Mouse (Mus musculus) cerebellum, adult 11-12 months (tissue): Measurements from ENCODE around the gene 4931409K22Rik.
"Not testable (repeated sequence)": the region's sequence is repeated elsewhere in the genome, so short reads cannot be mapped to it uniquely, and the experiment has no call there.

Experiments used
- DNase-seq: peaks from one replicate; pipeline ENCODE4 v3.0.0; 2022

Gene 4931409K22Rik

DNA sequence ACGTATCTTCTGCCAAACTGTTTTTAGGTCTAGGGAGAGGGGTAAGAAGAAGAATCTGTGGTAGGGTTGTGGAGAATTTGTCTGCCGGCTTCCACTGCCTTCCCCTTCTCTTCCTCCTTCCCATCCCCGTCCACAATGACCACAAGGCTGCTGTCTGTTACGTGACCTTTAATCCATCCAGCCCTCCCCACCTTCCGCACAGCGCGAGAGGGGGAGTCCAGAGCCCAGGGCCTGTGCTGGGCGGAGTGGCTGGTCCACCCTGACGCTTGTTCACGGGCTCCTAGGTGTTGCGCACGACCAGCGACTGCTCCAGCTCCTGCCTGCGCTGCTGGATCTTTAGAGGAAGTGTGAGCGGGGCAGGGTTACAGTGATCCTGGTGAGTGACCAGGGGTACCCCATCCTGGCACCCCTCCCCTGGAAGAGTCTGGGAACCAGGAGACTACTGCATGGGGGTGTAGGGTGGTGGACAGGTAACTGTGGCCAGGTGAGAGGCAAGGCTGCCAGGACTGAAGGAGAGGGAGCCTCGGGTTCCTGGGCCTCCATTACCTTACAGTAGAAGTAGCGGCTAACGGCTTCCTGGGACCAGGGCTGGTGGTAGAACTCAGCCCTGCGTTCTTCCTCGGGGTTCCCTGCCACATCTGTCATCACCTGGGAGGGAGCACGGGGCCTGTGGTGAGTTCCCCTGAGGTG is 36.0 kb upstream of the 4931409K22Rik start:
- DNase-seq: peak; percentile 21

DNA sequence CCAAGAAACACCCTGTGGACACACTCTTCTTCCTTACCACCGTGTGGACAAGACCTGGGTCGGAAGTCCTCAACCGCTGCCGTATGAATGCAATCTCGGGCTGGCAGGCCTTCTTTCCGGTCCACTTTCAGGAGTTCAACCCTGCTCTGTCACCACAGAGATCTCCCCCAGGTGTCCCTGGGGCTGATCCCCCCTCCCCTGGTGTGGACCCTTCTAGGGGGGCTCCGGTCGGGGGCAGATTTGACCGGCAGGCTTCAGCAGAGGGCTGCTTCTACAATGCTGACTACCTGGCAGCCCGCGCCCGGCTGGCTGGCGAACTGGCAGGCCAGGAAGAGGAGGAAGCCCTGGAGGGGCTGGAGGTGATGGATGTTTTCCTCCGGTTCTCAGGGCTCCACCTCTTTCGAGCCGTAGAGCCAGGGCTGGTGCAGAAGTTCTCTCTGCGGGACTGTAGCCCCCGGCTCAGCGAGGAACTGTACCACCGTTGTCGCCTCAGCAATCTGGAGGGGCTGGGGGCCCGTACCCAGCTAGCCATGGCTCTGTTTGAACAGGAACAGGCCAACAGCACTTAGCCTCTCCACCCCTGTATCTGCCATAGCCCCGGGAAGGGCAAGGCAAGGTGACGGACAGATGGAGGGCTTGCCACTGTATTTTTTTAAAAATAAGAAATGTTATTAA is 35.3 kb upstream of the 4931409K22Rik start:
- DNase-seq: peak; percentile 5

DNA sequence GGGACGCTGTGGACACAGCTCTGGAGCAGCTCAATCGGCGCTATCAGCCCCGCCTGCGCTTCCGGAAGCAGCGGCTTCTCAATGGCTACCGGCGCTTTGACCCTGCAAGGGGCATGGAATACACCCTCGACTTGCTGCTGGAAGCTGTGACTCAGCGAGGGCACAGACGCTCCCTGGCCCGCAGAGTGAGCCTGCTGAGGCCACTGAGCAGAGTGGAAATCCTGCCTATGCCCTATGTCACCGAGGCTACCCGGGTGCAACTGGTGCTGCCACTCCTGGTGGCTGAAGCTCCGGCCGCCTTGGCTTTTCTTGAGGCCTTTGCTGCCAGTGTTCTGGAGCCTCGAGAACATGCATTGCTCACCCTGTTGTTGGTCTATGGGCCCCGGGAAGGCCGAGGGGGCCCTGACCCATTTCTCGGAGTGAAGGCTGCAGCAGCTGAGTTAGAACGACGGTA is 34.7 kb upstream of the 4931409K22Rik start:
- DNase-seq: no peak

DNA sequence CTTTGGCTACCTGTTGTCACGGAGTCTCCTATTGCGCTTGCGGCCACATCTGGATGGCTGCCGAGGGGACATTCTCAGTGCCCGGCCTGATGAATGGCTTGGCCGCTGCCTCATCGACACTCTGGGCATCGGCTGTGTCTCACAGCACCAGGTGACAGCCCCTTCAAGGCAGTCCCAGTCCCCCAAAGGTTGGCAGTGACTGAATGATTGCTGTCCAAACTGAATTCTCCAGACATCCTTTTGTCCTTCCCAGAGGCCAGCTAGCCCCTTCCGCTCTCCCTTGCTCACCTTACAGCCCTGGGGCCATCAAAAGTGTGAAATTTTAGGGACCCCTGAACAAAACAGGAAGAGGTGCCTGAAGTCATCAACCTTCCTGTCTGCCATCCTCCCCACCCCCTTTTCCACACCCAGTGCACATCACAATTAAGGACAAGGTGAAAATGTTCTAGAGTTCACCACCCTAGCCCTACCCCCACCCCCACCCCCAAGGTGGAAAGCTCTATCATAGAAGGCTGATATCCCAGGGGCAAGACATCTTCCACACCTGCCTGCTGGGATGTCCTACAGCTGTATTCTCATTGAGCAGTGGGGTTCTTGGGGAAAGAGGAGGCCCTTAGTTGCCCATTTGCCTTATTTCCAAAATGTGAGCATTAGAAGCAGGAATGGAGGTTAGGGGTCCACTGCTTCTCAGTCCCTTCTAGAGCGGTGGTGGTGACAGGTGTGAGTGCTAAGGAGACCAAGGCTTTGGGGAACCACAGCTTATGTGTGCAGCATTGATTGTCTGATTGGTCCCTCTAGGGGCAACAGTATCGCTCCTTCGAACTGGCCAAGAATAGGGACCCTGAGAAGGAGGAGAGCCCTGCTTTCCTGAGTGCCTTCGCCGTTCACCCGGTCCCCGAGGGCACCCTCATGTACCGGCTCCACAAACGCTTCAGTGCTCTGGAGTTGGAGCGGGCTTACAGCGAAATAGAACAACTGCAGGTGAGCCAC is 33.2 kb upstream of the 4931409K22Rik start:
- no peak for DNase-seq

DNA sequence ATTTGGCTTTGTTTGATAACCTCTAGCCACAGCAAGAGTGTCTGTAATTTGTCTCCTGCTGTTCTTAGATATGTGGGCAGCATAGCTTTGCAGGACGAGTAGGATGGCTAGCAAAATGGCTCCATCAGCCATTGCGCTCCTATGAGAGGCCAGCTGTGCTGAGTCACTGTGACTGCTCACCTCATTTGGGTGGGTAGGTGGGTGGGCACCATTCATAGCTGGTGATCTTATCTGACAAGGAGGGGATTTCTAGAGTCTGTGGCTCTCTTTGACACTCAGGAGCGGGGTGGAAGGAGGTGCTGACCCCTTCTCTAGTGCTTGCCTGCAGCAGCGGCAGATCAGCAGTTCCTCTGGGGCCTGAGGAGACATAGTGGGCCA is 30.6 kb upstream of the 4931409K22Rik start:
- no peak for DNase-seq

DNA sequence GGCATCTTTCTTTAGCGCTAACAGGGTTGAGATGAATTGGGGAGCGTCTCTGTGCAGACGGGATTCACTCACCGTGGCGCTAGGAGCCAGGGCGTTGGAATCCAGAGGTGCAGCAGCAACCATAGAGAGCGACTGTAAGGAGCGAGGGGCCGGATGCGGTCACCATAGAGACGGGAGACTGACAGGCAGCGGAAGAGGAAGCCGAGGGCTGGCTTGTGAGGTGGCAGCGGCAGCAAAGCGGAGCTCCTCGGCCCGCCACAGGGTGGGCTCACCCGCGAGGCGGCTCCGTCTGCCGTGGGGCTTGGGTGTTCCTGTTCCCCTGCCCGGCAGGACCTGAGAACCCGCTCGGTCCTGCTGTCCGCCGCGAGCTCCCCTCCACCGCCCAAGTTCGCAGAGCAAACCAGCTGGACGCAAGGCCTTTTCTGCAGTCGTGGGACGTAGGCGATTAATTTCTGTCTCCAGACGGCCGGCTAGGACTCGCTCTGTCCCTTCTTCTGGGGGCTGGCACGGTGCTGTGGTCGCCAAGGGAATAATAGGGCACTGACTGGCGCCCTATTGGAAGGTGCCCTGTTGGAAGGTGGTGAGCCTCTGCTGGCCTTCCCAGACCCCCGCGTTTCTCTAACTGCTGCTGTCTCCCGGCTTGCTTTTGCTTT is 30.1 kb upstream of the 4931409K22Rik start, which contains the start of gene Chpf2:
Chpf2 (plus strand) TSS at position 195 of the 653 bp plus-strand sequence.
- DNase-seq: peak; percentile 74

DNA sequence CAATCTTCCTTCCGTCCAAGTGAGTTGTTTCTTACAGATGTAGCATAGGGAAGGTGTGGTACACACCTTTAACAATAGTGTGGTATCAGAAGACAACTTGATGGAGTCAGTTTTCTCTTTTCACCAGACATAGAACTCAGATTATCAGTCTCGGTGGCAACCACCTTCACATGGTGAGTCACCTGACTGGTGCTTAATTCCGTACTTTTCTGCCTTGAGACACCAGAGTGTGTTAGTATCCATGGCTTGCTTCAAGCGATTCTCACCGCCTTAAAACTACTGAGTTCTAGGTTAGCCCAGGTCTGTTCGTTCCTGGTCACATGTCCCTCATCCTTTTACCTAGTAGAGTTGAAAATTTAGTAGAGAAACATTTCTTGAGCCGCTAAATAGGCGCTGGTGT is 29.5 kb upstream of the 4931409K22Rik start:
- DNase-seq: no peak

DNA sequence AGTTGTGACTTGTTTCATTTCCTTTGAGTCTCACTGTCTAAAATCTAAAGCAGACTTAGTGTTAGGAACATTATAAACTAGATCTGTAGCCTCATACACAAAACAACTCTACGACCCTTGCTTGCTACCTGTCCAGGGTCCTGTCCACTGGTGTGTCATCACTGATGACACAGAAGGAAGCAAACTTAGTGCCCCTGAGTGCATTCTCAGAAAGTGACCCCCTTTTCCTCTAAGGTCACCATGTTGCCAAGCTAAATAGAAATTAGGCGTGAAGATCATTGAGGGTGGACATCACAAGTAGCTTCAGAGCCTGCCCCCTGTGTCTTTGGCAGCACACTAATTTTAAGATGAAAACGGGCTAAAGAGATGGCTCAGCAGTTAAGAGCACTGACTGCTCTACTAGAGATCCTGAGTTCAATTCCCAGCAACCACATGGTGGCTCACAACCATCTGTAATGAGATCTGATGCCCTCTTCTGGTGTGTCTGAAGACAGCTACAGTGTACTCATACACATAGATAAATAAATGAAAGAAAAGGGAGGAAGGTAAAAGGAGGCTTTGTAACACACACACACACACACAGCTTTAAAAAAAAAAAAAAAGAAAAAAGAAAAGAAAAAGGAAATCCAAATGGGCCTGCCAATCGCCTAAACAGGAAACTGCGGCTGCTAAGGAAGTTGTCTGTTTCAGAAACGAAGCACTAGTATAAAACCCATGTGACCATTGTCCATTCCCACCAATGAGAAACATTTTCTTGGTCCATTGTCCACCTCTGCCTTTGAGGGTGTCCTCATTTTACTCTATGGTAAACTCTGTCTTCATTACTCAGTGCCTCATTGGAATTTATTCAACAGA is 21.7 kb upstream of the 4931409K22Rik start:
- DNase-seq: peak; percentile 29

DNA sequence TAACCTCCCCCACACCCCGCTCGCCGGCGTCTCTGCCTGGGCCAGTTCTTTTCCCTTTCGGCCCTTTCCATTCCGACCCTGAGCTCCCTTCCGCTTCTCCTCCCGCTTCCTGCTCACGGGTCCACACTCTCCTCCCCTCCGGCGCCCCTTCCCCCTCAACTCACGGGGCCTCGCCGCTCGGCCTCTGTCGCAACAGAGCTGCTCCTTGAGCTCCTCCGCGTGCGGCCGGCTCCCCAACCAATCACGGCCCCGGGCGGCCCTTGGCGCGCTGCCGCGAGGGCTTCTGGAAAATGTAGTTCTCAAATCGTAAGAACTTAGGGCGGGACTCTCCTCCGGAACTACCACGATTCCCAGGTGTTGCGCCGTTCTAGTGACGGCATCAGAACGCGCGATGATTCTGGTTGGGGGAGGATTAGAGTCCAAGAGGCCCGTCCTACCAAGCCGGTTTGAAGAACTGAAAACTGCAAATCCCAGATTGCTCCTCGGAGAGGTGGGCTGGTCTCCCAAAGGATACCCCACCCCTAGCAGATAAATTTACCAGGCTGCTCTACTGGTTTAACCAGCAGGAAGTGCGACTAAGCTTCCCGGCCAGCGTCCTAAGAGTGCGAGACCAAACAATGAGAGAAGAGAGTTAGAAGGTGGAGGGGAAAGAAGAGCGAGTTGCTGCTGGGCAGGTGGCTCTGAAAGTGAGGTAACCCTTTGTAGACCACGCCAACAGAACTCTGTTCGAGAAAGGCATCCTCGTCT is 20.7 kb upstream of the 4931409K22Rik start, which contains the start of gene Abcf2:
Abcf2 (minus strand) TSS at position 285 of the 747 bp plus-strand sequence.
- DNase-seq: peak; percentile 100

DNA sequence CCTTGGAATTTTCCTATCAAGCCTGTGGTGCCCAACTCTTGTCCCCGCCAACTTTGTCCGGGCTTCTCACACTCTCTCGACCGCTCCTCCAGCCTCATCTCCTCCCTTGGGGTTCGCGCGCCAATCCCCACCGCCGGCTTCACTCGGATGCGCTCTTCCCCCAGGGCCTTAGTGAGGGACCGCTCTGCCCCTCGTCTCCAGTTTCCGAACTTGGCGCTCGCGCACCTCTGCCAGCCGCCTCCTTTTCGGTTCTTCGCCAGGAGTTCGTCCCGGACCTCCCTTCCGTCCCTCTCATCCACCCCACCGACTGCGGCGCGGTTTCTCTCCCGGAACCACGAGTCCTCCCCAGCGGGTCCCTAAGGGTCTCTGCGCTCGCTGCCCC is 20.2 kb upstream of the 4931409K22Rik start:
- no peak for DNase-seq

DNA sequence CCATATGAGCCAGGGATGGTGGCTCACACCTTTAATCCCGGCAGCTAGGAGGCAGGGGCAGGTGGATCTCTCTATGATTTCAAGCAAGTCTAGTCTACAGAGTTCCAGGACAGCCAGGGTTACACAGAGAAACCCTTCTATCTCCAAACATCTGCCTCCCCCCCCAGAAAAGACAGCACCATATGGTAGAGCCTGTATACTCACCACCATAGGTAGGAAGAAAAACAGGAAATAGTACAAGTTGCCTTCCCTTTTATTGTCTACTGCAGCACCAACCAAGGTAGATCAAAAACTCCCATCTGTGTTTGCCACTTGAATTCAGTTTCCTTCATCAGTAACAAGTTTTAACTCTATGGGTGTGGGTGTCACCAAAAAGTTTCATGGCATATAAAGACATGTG is 19.3 kb upstream of the 4931409K22Rik start:
- DNase-seq: no peak

DNA sequence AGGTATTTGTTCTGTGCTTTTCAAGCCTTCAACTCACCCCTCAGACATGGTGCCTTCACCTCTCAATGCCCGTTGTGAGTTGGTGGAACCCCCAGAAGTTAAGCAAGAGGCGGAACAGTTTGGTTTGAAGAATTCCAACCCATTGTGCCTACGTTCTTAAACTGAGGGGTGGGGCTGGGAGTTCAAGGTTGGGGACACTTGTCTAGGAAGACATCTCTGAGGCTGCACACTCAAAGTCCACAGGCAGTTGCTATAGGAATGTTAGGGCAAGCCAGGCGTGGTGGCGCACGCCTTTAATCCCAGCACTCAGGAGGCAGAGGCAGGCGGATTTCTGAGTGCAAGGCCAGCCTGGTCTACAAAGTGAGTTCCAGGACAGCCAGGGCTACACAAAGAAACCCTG is 1.3 kb downstream of the 4931409K22Rik start:
- DNase-seq: not testable (repeated sequence)

DNA sequence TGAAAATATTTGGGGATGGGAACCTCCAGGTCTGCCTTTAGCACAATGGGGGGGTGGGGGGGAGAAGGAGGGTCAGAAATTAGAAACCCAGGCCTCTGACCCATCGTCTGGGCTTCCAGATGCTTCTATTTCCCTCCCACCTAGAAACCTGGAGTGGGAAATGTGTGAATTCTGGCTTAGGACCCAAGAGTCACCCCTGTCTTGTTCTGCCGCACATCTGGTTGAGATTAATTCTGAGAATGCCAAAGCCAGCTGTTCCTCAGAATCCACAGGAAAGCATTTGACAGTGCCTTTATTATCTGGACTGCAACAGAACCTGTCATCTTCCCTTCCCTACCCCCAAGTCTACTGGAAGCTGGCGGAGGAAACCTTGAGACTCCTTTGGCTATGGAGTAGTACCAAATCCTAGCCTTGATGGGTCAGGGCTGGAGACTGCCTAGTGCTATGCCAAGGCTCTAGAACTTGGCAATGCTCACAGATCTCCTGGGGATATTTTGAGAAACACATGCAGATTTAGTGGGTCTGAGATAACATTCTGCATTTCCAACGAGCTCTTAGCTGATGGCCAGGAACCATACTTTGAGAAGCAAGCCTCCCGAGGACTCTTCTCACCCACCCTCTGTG is 2.9 kb downstream of the 4931409K22Rik start:
- DNase-seq: no peak

DNA sequence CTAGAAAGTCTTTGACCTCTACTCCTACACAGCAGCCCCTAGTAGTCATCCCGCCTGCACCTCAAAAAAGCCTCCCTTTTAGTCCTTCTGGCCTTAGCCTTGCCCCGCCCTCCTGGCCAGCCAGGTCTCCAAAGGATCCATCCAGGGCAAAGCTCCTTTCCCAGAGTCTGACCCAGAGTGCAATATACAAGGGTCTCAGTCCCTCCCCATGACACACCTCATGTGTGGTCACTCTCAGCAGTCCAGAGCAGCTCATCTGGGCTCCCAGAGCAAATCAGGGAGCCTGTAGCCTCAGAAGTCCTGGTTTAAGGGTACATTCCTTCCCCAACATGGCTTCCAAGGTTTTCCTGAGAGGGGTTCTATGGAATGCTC is 5.3 kb downstream of the 4931409K22Rik start:
- no peak for DNase-seq

DNA sequence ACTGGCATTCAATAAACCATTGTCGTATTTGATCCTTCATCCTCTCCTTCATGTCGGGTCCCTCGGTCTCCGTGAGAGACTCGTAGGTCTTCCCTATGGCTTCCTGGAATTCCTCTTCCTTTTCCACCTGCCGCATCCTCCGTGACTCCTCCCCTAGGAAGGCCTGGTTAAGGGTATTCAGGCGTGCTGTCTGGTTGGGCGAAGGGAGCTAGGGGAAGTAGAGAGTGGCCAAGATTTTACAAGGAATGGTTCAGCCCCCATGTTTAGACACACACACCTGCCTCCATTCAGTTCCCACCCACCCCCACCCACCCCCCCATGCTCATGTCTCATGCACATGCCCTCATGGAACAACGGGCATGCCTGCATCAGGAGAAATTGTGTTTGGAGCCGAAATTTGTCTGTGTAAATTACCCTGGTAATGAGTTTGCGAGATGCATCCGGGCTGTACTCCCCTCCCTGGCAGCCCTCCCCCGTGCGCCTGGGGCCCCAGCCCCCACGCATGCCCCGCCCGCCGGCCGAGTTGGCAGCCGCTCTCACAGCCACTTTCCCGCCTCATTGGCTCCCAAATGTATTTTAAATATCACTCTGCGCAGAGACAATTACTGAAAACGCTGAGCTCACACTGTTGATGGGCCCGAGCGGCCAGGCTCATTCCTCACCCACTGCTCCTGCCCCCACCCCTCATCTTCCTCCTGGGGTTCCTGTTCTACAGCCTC is 5.9 kb downstream of the 4931409K22Rik start:
- no peak for DNase-seq

DNA sequence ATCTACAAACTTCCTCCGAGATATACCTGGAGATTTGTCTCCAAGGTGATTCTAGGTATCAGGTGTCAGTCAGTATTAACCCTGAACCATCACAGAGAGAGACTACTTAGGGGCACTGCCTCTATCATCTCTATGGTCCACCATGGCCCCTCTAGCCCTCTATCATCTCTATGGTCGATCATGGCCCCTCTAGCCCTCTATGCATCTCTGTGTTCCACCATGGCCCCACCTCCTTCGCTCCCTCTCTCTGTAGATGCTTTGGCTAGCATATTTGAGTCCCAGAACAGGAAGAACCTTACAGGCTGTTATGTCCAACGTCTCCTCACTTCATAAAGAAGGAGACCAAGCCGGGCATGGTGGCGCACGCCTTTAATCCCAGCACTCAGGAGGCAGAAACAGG is 14.0 kb downstream of the 4931409K22Rik start:
- no peak for DNase-seq

DNA sequence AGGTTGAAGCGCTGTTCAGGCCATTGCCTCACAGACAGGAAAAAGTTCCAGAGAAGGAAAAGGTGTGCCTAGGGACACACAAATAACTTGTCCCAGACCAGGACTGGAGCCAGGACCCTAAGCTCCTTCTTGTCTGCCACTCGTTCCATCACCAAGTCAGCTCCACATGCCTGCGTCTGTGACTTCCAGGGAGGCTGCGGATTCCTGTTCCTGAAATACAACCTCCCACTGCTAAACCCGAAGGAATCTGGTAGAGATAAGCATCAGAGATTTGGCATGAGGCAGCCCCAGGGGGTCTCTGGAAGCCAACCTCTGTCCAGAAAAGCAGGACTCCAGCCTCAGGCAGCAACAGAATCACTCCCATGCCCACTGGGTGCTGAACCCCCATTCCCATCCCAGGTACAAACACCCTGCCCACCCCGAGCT is 15.5 kb downstream of the 4931409K22Rik start:
- DNase-seq: no peak

DNA sequence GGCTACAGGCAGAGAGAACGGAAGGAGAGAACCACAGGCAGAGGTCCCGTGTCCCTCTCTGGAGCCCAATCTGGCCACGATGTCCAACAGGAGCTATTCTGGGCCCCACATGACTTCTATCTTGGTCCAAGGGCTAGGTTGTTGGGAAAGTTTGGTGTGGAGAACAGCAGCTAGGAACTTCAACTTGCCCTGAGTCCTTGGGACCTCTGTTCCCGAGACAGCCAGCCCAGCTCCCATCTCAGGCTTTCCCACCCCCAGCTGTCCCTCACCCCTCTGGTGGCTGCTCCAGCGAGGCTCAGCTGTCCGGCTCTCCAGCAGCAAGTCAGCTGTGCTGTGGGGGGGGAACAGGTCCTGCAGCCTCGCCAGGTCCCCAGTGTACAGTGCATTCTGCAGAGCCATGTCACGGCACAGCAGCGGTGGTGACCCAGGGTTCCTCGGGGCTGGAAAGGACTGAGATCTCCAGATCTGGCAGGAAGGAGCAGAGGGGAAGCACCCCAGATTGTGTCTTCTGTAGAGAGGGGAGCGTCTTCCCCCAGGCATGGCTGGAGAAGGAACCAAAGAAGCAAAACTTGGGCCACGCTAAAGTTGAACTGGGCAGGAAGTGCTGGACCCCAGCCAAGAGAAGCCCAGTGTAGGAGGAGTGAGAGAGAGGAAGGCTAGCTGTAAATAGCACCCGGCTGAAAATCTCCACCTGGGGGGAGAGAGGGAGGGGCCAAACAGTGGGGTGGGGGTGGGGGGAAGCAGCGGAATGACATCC is 16.0 kb downstream of the 4931409K22Rik start, which contains the start of gene Asb10:
Asb10 (minus strand) TSS at position 592 of the 757 bp plus-strand sequence.
- no peak for DNase-seq
